ENCODE assay signal across 8 mouse cellular contexts in the genomic region with DNA sequence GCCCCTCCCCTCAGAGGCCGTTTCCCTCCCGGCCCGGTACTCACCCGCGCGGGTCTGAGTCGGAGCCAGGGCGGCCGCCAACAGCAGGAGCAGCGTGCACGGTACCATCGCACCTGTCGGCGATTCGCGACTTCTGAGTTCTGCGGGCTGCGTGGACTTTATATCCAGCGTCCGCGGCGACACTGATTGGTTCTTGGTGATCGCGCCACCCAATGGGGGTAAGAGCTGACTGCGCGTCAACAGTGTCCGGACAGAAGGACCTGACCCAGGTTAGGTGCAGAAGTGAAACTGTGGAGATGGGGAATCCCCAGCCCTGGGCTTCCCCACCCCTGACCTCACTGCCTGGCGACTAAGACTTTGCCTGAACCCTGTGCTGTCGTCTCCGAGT. TPM values are rescaled to one million over a fixed set of nuclear protein-coding genes. Genes with fewer than 3 reads are reported as not detected.
DNase-seq lines count a peak whose midpoint lies in the region; ATAC-seq lines count a peak whose summit lies in the region.

A gene (minus strand): TSS at position 198 of the 388 bp plus-strand sequence.

- DNase-seq in R1 (ENCODE audit: low read depth, low spot score), result peak; percentile 82
- peak; percentile 50 to 60 for DNase-seq in cerebellum, postnatal 36 days
- DNase-seq in frontal cortex, postnatal 25 days (ENCODE audit: low spot score in 2 of 2), result peak; percentile 40 to 47
- DNase-seq in layer of hippocampus, postnatal 14 days (ENCODE audit: low spot score in 2 of 2), result peak in 1 of 2 experiments; percentile 72
- peak; percentile 95 for DNase-seq in lung, postnatal 10 days
- DNase-seq in retina, embryonic 14.5 days (ENCODE audit: low spot score), result peak; percentile 76
- DNase-seq in thymus, postnatal 4 days, result peak; percentile 80

- no peak within 1 kb of the TSS for H3K27ac ChIP-seq in hindbrain, embryonic 13.5 days

- H3K4me3 ChIP-seq in hindbrain, embryonic 13.5 days, result peak within 1 kb of the TSS; percentile 52

- no peaks in the 10 kb centered on the region for H3K36me3 ChIP-seq in hindbrain, embryonic 13.5 days

- H3K9ac ChIP-seq in hindbrain, embryonic 13.5 days, result peak within 1 kb of the TSS; percentile 69

- ATAC-seq in hindbrain, embryonic 13.5 days (ENCODE audit: low FRiP score), result peak; percentile 72

- H3K27me3 ChIP-seq in hindbrain, embryonic 13.5 days, result peaks cover 49% of the 10 kb centered on the region

- under 1% methylated on average over 23 of the region's 30 CpGs for WGBS in hindbrain, embryonic 13.5 days

- peak within 1 kb of the TSS; percentile 93 for H3K4me2 ChIP-seq in hindbrain, embryonic 13.5 days

- H3K9me3 ChIP-seq in hindbrain, embryonic 13.5 days, result no peaks in the 10 kb centered on the region

- H3K4me1 ChIP-seq in hindbrain, embryonic 13.5 days (replicated peaks), result peaks cover 15% of the 10 kb centered on the region

RNA-seq across cellular contexts. Expression of the gene that starts here (rescaled TPM):
- 12.2 and 13.0 TPM in 2 replicates for polyA plus RNA-seq in hindbrain, embryonic 13.5 days (2015; fragmentation: Nextera tagmentation; extraction: Ambion mirVana)
- total RNA-seq in layer of hippocampus, postnatal 14 days (2021), result 10 to 100 TPM; 14.4 to 15.9 TPM
